Mouse (Mus musculus): ENCODE results near the gene Trpd52l3. TPM values are rescaled to one million over a fixed set of nuclear protein-coding genes. Genes with fewer than 3 reads are reported as not detected.

Trpd52l3 gene
- total RNA-seq, 4 experiments from 2014 or later = not detected

GRCm38 (mm10) chr19:30029002-30029710, 25.6 kb downstream of the Trpd52l3 start:
- DNase-seq (ENCODE audit: low spot score in 2 of 2) = no peak

- DNase-seq (ENCODE audit: low spot score in 2 of 2) = peak; percentile 91 to 93
These were observed 26.5 kb downstream of the Trpd52l3 start, which contains the start of gene Uhrf2 for GRCm38 (mm10) chr19:30029894-30030635. Uhrf2 (plus strand) TSS chr19:30030513.

- no peak for DNase-seq (ENCODE audit: low spot score in 2 of 2)
These were observed 27.3 kb downstream of the Trpd52l3 start for GRCm38 (mm10) chr19:30030636-30031467.

- no peak for DNase-seq (ENCODE audit: low spot score in 2 of 2)
These were observed 27.9 kb downstream of the Trpd52l3 start for GRCm38 (mm10) chr19:30031468-30031931.

GRCm38 (mm10) chr19:30032206-30032605, 28.6 kb downstream of the Trpd52l3 start:
- DNase-seq (ENCODE audit: low spot score in 2 of 2) = no peak

GRCm38 (mm10) chr19:30035361-30035760, 31.8 kb downstream of the Trpd52l3 start:
- DNase-seq (ENCODE audit: low spot score in 2 of 2) = no peak

GRCm38 (mm10) chr19:30043691-30044090, 40.1 kb downstream of the Trpd52l3 start:
- no peak for DNase-seq (ENCODE audit: low spot score in 2 of 2)

- no peak for DNase-seq (ENCODE audit: low spot score in 2 of 2)
These were observed 41.0 kb downstream of the Trpd52l3 start for GRCm38 (mm10) chr19:30044630-30045029.

GRCm38 (mm10) chr19:30045857-30046256, 42.3 kb downstream of the Trpd52l3 start:
- DNase-seq (ENCODE audit: low spot score in 2 of 2) = no peak

- no peak for DNase-seq (ENCODE audit: low spot score in 2 of 2)
These were observed 47.0 kb downstream of the Trpd52l3 start for GRCm38 (mm10) chr19:30050584-30050983.

GRCm38 (mm10) chr19:30051479-30051878, 47.9 kb downstream of the Trpd52l3 start:
- DNase-seq (ENCODE audit: low spot score in 2 of 2) = no peak

- DNase-seq (ENCODE audit: low spot score in 2 of 2) = no peak
These were observed 50.6 kb downstream of the Trpd52l3 start for GRCm38 (mm10) chr19:30054218-30054617.

Other genes with a start within 250 kb of the Trpd52l3 start
- gene 9930021J03Rik, start 197.8 kb upstream of the Trpd52l3 start, total RNA-seq (2022) = 10 to 100 TPM; 37.2 to 47.7 (median 42.8) TPM
- gene Ranbp6, start 190.8 kb upstream of the Trpd52l3 start, total RNA-seq (2022) = 10 to 100 TPM; 30.7 to 40.1 (median 34.3) TPM
- gene Il33, start 78.7 kb upstream of the Trpd52l3 start, total RNA-seq (2022) = 100 to 1,000 TPM in 2 of 4 experiments, 10 to 100 TPM in 2; 73.4 to 112 (median 96.0) TPM
- gene Uhrf2, start 26.7 kb downstream of the Trpd52l3 start, total RNA-seq (2022) = 10 to 100 TPM; 53.8 to 80.4 (median 61.7) TPM
- gene Gldc, start 171.6 kb downstream of the Trpd52l3 start, total RNA-seq (2022) = 10 to 100 TPM; 33.3 to 36.0 (median 34.8) TPM
- gene Mbl2, start 229.2 kb downstream of the Trpd52l3 start, total RNA-seq (2022) = not detected

All from layer of hippocampus, adult 8-10 months (tissue).